Comparison of ENCODE assay signal across 9 mouse cellular contexts in genomic region chr2:4557028-4557427, GRCm38 (mm10).
DNase-seq lines count a peak whose midpoint lies in the region; ATAC-seq and TF ChIP-seq lines count a peak whose summit lies in the region.
"Had no signal": no experiment of that assay in that cellular context is flagged by ENCODE, and none has a peak within 500 bp of the region (broad histone marks: within the 10 kb centered on the region; RNA-seq: fewer than 3 reads in every experiment).

No protein-coding gene starts in this region.

- H3ac ChIP-seq in C2C12 (ENCODE audit: control insufficient read depth, insufficient read length, low read depth): no peak overlapping the region

- DNase-seq in heart, adult 9 months (ENCODE audit: low spot score in 2 of 2): no peak
- peak; percentile 65 for DNase-seq in forebrain, embryonic 11.5 days (ENCODE audit: low spot score)
- DNase-seq in left cerebral cortex, postnatal 25 days (ENCODE audit: low spot score in 2 of 2): no peak
- DNase-seq in thymus, postnatal 14 days: no peak
- no peak for DNase-seq in cerebellum, adult 2 months
- DNase-seq: thymus, adult 2 months had no signal

- H3K27ac ChIP-seq in heart, embryonic 13.5 days (replicated peaks): peak overlapping the region; percentile 100
- peak overlapping the region; percentile 85; the same call in 1 of the 2 replicates for H3K27ac ChIP-seq in forebrain, embryonic 11.5 days (ENCODE audit: low read depth, low read length)
- H3K27ac ChIP-seq in liver, embryonic 12.5 days: peak overlapping the region; percentile 100
- H3K27ac ChIP-seq in cerebellum, adult 2 months (ENCODE audit: insufficient read depth, low read length): no peak overlapping the region

- H3K4me3 ChIP-seq in heart, embryonic 13.5 days: no peak overlapping the region
- no peak overlapping the region for H3K4me3 ChIP-seq in C2C12 (ENCODE audit: insufficient read depth, poor library complexity, severe bottlenecking)
- H3K4me3 ChIP-seq in forebrain, embryonic 11.5 days (ENCODE audit: low read depth, low read length): no peak overlapping the region
- H3K4me3 ChIP-seq in liver, embryonic 12.5 days: no peak overlapping the region
- no peak overlapping the region for H3K4me3 ChIP-seq in cerebellum, adult 2 months (replicated peaks; ENCODE audit: insufficient read depth, low read depth, low read length)

- no peak for TF ChIP-seq CTCF in C2C12 (IDR thresholded peaks at IDR 0.05; ENCODE audit: control insufficient read depth, insufficient read depth, insufficient read length)
- no peak for TF ChIP-seq CTCF in cerebellum, adult 2 months (IDR thresholded peaks at IDR 0.05; ENCODE audit: borderline replicate concordance, insufficient read depth, low read depth, low read length)

- WGBS in heart, embryonic 13.5 days: 26% methylated on average over 4 of the region's 4 CpGs
- WGBS in forebrain, embryonic 11.5 days: 19% methylated on average over 4 of the region's 4 CpGs
- 16% methylated on average over 4 of the region's 4 CpGs for WGBS in liver, embryonic 12.5 days (ENCODE audit: insufficient replicate concordance)
- 72% methylated on average over 4 of the region's 4 CpGs for WGBS in cerebellum, adult 2 months

- H3K9me3 ChIP-seq in heart, embryonic 13.5 days: no peaks in the 10 kb centered on the region
- no peaks in the 10 kb centered on the region for H3K9me3 ChIP-seq in forebrain, embryonic 11.5 days (ENCODE audit: control insufficient read depth, low read length)
- H3K9me3 ChIP-seq in liver, embryonic 12.5 days (replicated peaks): no peaks in the 10 kb centered on the region

- no peak for TF ChIP-seq POLR2A in cerebellum, adult 2 months (IDR thresholded peaks at IDR 0.05; ENCODE audit: borderline replicate concordance, insufficient read depth, low read length)

- H3K4me2 ChIP-seq in heart, embryonic 13.5 days: peak overlapping the region; percentile 78
- peak overlapping the region; percentile 32; the same call in 1 of the 2 replicates for H3K4me2 ChIP-seq in forebrain, embryonic 11.5 days (ENCODE audit: low read depth, low read length, severe bottlenecking)
- peak overlapping the region; percentile 79 for H3K4me2 ChIP-seq in liver, embryonic 12.5 days

- intact Hi-C loops in left cerebral cortex, postnatal 25 days (cut with DNase I): no loop called here

- peaks cover 64% of the 10 kb centered on the region for H3K4me1 ChIP-seq in heart, embryonic 13.5 days
- H3K4me1 ChIP-seq in forebrain, embryonic 11.5 days (replicated peaks; ENCODE audit: control insufficient read depth, insufficient read depth, low read length): peaks cover 25% of the 10 kb centered on the region
- H3K4me1 ChIP-seq in liver, embryonic 12.5 days: peaks cover 77% of the 10 kb centered on the region
- H3K4me1 ChIP-seq in cerebellum, adult 2 months (ENCODE audit: control insufficient read depth, insufficient read depth, low read length): peaks cover 3% of the 10 kb centered on the region; the same call in 1 of the 2 replicates

- peaks cover 44% of the 10 kb centered on the region for H3K79me2 ChIP-seq in C2C12 (ENCODE audit: control insufficient read depth, insufficient read depth)

- H3K36me3 ChIP-seq in heart, embryonic 13.5 days: no peaks in the 10 kb centered on the region
- H3K36me3 ChIP-seq in C2C12 (ENCODE audit: control insufficient read depth, insufficient read depth): peaks cover 23% of the 10 kb centered on the region
- H3K36me3 ChIP-seq in forebrain, embryonic 11.5 days (ENCODE audit: control insufficient read depth, insufficient read depth, low read length): no peaks in the 10 kb centered on the region
- no peaks in the 10 kb centered on the region; the same call in 1 of the 2 replicates for H3K36me3 ChIP-seq in liver, embryonic 12.5 days

- ATAC-seq in heart, embryonic 13.5 days (ENCODE audit: extremely low read depth, insufficient number of reproducible peaks, low FRiP score, low TSS enrichment): no peak
- peak; percentile 11; the same call in 1 of the 2 replicates for ATAC-seq in forebrain, embryonic 11.5 days (replicated peaks; ENCODE audit: low FRiP score)
- ATAC-seq in liver, embryonic 12.5 days: no peak

- H3K9ac ChIP-seq in heart, embryonic 13.5 days: peak overlapping the region; percentile 24; the same call in 1 of the 2 replicates
- peak overlapping the region; percentile 4; the same call in 1 of the 2 replicates for H3K9ac ChIP-seq in forebrain, embryonic 11.5 days (ENCODE audit: low read length)
- peak overlapping the region; percentile 47; the same call in 1 of the 2 replicates for H3K9ac ChIP-seq in liver, embryonic 12.5 days

- H3K27me3 ChIP-seq in heart, embryonic 13.5 days (replicated peaks): no peaks in the 10 kb centered on the region
- H3K27me3 ChIP-seq in C2C12 (ENCODE audit: control insufficient read depth, insufficient read depth, insufficient read length): no peaks in the 10 kb centered on the region
- H3K27me3 ChIP-seq in forebrain, embryonic 11.5 days (ENCODE audit: control insufficient read depth, insufficient read depth, low read length): no peaks in the 10 kb centered on the region
- no peaks in the 10 kb centered on the region for H3K27me3 ChIP-seq in liver, embryonic 12.5 days (replicated peaks)
- H3K27me3 ChIP-seq in cerebellum, adult 2 months (ENCODE audit: control insufficient read depth, insufficient read depth, low read length): no peaks in the 10 kb centered on the region

- H3K79me3 ChIP-seq in C2C12 (ENCODE audit: low read depth): peaks cover 23% of the 10 kb centered on the region

TF ChIP-seq in C2C12, 6 proteins besides CTCF, POLR2A, EP300 and RAD21:
- no peak for TF ChIP-seq FOSL1 (IDR thresholded peaks at IDR 0.05; ENCODE audit: insufficient read depth, low read length, poor library complexity, severe bottlenecking)
- TF ChIP-seq MYOD1 (IDR thresholded peaks at IDR 0.05; ENCODE audit: control insufficient read depth, insufficient read length, low read depth): peak; percentile 70
